Mouse (Mus musculus) liver, embryonic 13.5 days (tissue): ENCODE results near the gene Stxbp5l. TPM values are rescaled to one million over a fixed set of nuclear protein-coding genes. Genes with fewer than 3 reads are reported as not detected.
"Not testable (repeated sequence)": the region's sequence is repeated elsewhere in the genome, so short reads cannot be mapped to it uniquely, and the experiment has no call there.

ENCODE experiments used
- ATAC-seq: fragments of 200-750 bp; cut with Nextera tagmentation; 2 replicates; pipeline ENCODE4 v1.8.0; 2017; ENCODE audit warnings: low read depth, mild to moderate bottlenecking, moderate number of reproducible peaks, moderate library complexity
- DNase-seq: peaks from one replicate; pipeline ENCODE4 v3.0.0; 2022
- H3K27ac ChIP-seq: fragments of 300-500 bp; sonication (generic); 2 replicates; pipeline ENCODE4 v1.5.1; 2015; ENCODE audit warnings: moderate library complexity, mild to moderate bottlenecking, inconsistent platforms
- H3K27me3 ChIP-seq: fragments of 300-500 bp; sonication (generic); 2 replicates; pipeline ENCODE4 v1.6.1; 2015; ENCODE audit warnings: mild to moderate bottlenecking, inconsistent platforms
- H3K36me3 ChIP-seq: fragments of 300-500 bp; sonication (generic); 2 replicates; pipeline ENCODE4 v1.6.1; 2015; ENCODE audit warnings: mild to moderate bottlenecking, inconsistent platforms
- H3K4me1 ChIP-seq: fragments of 300-500 bp; sonication (generic); replicated peaks from 2 replicates; pipeline ENCODE4 v1.6.1; 2015; ENCODE audit warnings: inconsistent platforms
- H3K4me2 ChIP-seq: fragments of 300-500 bp; sonication (generic); 2 replicates; pipeline ENCODE4 v1.6.1; 2015; ENCODE audit warnings: inconsistent platforms, mild to moderate bottlenecking, moderate library complexity
- H3K4me3 ChIP-seq: fragments of 300-500 bp; sonication (generic); replicated peaks from 2 replicates; pipeline ENCODE4 v1.5.1; 2015; ENCODE audit warnings: mild to moderate bottlenecking, inconsistent platforms
- H3K9ac ChIP-seq: fragments of 300-500 bp; sonication (generic); 2 replicates; pipeline ENCODE4 v1.6.1; 2015; ENCODE audit warnings: mild to moderate bottlenecking, inconsistent platforms
- H3K9me3 ChIP-seq: fragments of 300-500 bp; sonication (generic); replicated peaks from 2 replicates; pipeline ENCODE4 v1.6.1; 2016; ENCODE audit warnings: inconsistent platforms
- WGBS: fragments of 180-500 bp; shearing (Covaris S2); methylation state at CpG from one replicate; pipeline ENCODE4 v1.1.7; 2015; ENCODE audit not compliant: insufficient replicate concordance; 5-methylcytosine and 5-hydroxymethylcytosine counted together
- polyA plus RNA-seq: library from polyadenylated mRNA; unstranded; fragments of >200 nt; fragmentation: Nextera tagmentation; extraction: Ambion mirVana; gene quantifications from 2 replicates; pipeline ENCODE4 v1.2.1, GENCODE M21; 2015

The Stxbp5l gene
- polyA plus RNA-seq, 1 experiment from 2014 or later: 0.07 TPM

GRCm38 (mm10) chr16:37383426-37383825, 1.3 kb downstream of the Stxbp5l start:
- H3K27me3 ChIP-seq: peaks cover 27% of the 10 kb centered on the region
- no peaks in the 10 kb centered on the region for H3K36me3 ChIP-seq
- H3K9me3 ChIP-seq: no peaks in the 10 kb centered on the region
- DNase-seq (no peak), ATAC-seq (no peak)
- no peak overlapping the region for H3K9ac ChIP-seq
- no peak overlapping the region for H3K27ac ChIP-seq
- no peak overlapping the region for H3K4me3 ChIP-seq
- H3K4me1 ChIP-seq: peaks cover 4% of the 10 kb centered on the region; the same call in 1 of the 2 replicates
- no peak overlapping the region for H3K4me2 ChIP-seq
- 35% methylated on average over 4 of the region's 4 CpGs for WGBS

GRCm38 (mm10) chr16:37372716-37373115, 12.0 kb downstream of the Stxbp5l start:
- no peak overlapping the region for H3K9ac ChIP-seq
- H3K9me3 ChIP-seq: no peaks in the 10 kb centered on the region
- ATAC-seq (no peak), DNase-seq (no peak)
- H3K27ac ChIP-seq: no peak overlapping the region
- no peaks in the 10 kb centered on the region for H3K4me1 ChIP-seq
- H3K36me3 ChIP-seq: no peaks in the 10 kb centered on the region
- H3K4me3 ChIP-seq: no peak overlapping the region
- WGBS: 50% methylated on average over 1 of the region's 1 CpGs
- H3K4me2 ChIP-seq: no peak overlapping the region
- H3K27me3 ChIP-seq: no peaks in the 10 kb centered on the region

GRCm38 (mm10) chr16:37367426-37367825, 17.3 kb downstream of the Stxbp5l start:
- H3K36me3 ChIP-seq: no peaks in the 10 kb centered on the region
- no peak overlapping the region for H3K9ac ChIP-seq
- 60% methylated on average over 4 of the region's 4 CpGs for WGBS
- H3K4me3 ChIP-seq: no peak overlapping the region
- no peak overlapping the region for H3K4me2 ChIP-seq
- H3K27ac ChIP-seq: no peak overlapping the region
- no peaks in the 10 kb centered on the region for H3K27me3 ChIP-seq
- no peak for ATAC-seq
- no peaks in the 10 kb centered on the region for H3K9me3 ChIP-seq
- H3K4me1 ChIP-seq: no peaks in the 10 kb centered on the region
- DNase-seq: no peak

GRCm38 (mm10) chr16:37363958-37364357, 20.8 kb downstream of the Stxbp5l start:
- DNase-seq: no peak
- H3K4me2 ChIP-seq: no peak overlapping the region
- no peak overlapping the region for H3K4me3 ChIP-seq
- H3K9ac ChIP-seq: no peak overlapping the region
- H3K36me3 ChIP-seq: no peaks in the 10 kb centered on the region
- 71% methylated on average over 2 of the region's 2 CpGs for WGBS
- H3K9me3 ChIP-seq: no peaks in the 10 kb centered on the region
- no peak for ATAC-seq
- H3K27ac ChIP-seq: no peak overlapping the region
- no peaks in the 10 kb centered on the region for H3K4me1 ChIP-seq
- H3K27me3 ChIP-seq: no peaks in the 10 kb centered on the region

- ATAC-seq: no peak
- H3K36me3 ChIP-seq: no peaks in the 10 kb centered on the region
- no peak overlapping the region for H3K4me3 ChIP-seq
- DNase-seq: no peak
- no peaks in the 10 kb centered on the region for H3K9me3 ChIP-seq
- H3K27me3 ChIP-seq: no peaks in the 10 kb centered on the region
- 51% methylated on average over 3 of the region's 3 CpGs for WGBS
- no peaks in the 10 kb centered on the region for H3K4me1 ChIP-seq
- no peak overlapping the region for H3K4me2 ChIP-seq
- H3K27ac ChIP-seq: no peak overlapping the region
- no peak overlapping the region for H3K9ac ChIP-seq
Observed at GRCm38 (mm10) chr16:37355621-37356020, 29.1 kb downstream of the Stxbp5l start.

- Histone ChIP-seq H3K9ac (no peak overlapping the region), H3K27ac (no peak overlapping the region), H3K4me3 (no peak overlapping the region), H3K4me2 (no peak overlapping the region), H3K9me3 (no peaks in the 10 kb centered on the region), H3K27me3 (no peaks in the 10 kb centered on the region), H3K4me1 (no peaks in the 10 kb centered on the region), H3K36me3 (no peaks in the 10 kb centered on the region)
- ATAC-seq: no peak
- DNase-seq: no peak
- 25% methylated on average over 3 of the region's 3 CpGs for WGBS
Observed at GRCm38 (mm10) chr16:37347092-37347491, 37.7 kb downstream of the Stxbp5l start.

- Histone ChIP-seq H3K4me3 (no peak overlapping the region), H3K27me3 (no peaks in the 10 kb centered on the region), H3K4me1 (no peaks in the 10 kb centered on the region), H3K9ac (no peak overlapping the region), H3K4me2 (no peak overlapping the region), H3K36me3 (no peaks in the 10 kb centered on the region), H3K27ac (no peak overlapping the region), H3K9me3 (no peaks in the 10 kb centered on the region)
- ATAC-seq: no peak
- 34% methylated on average over 2 of the region's 2 CpGs for WGBS
- no peak for DNase-seq
Observed at GRCm38 (mm10) chr16:37344960-37345359, 39.8 kb downstream of the Stxbp5l start.

- not testable (repeated sequence) for H3K4me1 ChIP-seq, H3K27ac ChIP-seq, DNase-seq, ATAC-seq, H3K4me3 ChIP-seq, H3K27me3 ChIP-seq, H3K4me2 ChIP-seq, H3K9me3 ChIP-seq, H3K9ac ChIP-seq, H3K36me3 ChIP-seq
Observed at GRCm38 (mm10) chr16:37341446-37341845, 43.3 kb downstream of the Stxbp5l start.

- Histone ChIP-seq H3K36me3 (no peaks in the 10 kb centered on the region), H3K9me3 (no peaks in the 10 kb centered on the region), H3K4me3 (no peak overlapping the region), H3K4me2 (no peak overlapping the region), H3K9ac (no peak overlapping the region), H3K27me3 (no peaks in the 10 kb centered on the region), H3K27ac (no peak overlapping the region), H3K4me1 (no peaks in the 10 kb centered on the region)
- 67% methylated on average over 1 of the region's 1 CpGs for WGBS
- ATAC-seq (no peak), DNase-seq (no peak)
Observed at GRCm38 (mm10) chr16:37338177-37338576, 46.6 kb downstream of the Stxbp5l start.

- Histone ChIP-seq H3K9ac (no peak overlapping the region), H3K4me1 (no peaks in the 10 kb centered on the region), H3K27ac (no peak overlapping the region), H3K9me3 (no peaks in the 10 kb centered on the region), H3K36me3 (no peaks in the 10 kb centered on the region), H3K4me2 (no peak overlapping the region), H3K27me3 (no peaks in the 10 kb centered on the region), H3K4me3 (no peak overlapping the region)
- WGBS: 59% methylated on average over 1 of the region's 1 CpGs
- DNase-seq (no peak), ATAC-seq (no peak)
Observed at GRCm38 (mm10) chr16:37337529-37337928, 47.2 kb downstream of the Stxbp5l start.

- Histone ChIP-seq H3K9me3 (no peaks in the 10 kb centered on the region), H3K4me1 (no peaks in the 10 kb centered on the region), H3K36me3 (no peaks in the 10 kb centered on the region), H3K27me3 (no peaks in the 10 kb centered on the region), H3K4me3 (no peak overlapping the region), H3K9ac (no peak overlapping the region), H3K4me2 (no peak overlapping the region), H3K27ac (no peak overlapping the region)
- no peak for ATAC-seq
- 59% methylated on average over 1 of the region's 1 CpGs for WGBS
- DNase-seq: no peak
Observed at GRCm38 (mm10) chr16:37304441-37304840, 80.3 kb downstream of the Stxbp5l start.

GRCm38 (mm10) chr16:37292593-37292992, 92.2 kb downstream of the Stxbp5l start:
- no peak overlapping the region for H3K9ac ChIP-seq
- no peaks in the 10 kb centered on the region for H3K36me3 ChIP-seq
- no peaks in the 10 kb centered on the region for H3K27me3 ChIP-seq
- no peak for DNase-seq
- no peaks in the 10 kb centered on the region for H3K9me3 ChIP-seq
- H3K27ac ChIP-seq: no peak overlapping the region
- ATAC-seq: no peak
- H3K4me1 ChIP-seq: no peaks in the 10 kb centered on the region
- 45% methylated on average over 1 of the region's 1 CpGs for whole genome bisulfite sequencing
- no peak overlapping the region for H3K4me2 ChIP-seq
- H3K4me3 ChIP-seq: no peak overlapping the region
